Mouse (Mus musculus) intestine, postnatal 0 days (tissue): ENCODE measurements around the gene Grem2. TPM values are rescaled to one million over a fixed set of nuclear protein-coding genes. Genes with fewer than 3 reads are reported as not detected.

Source experiments
- ATAC-seq: fragments of 200-750 bp; cut with Nextera tagmentation; 2 replicates; pipeline ENCODE4 v1.8.0; 2017; ENCODE audit warnings: mild to moderate bottlenecking, moderate TSS enrichment, moderate library complexity
- H3K27ac ChIP-seq: fragments of 300-500 bp; sonication (generic); 2 replicates; pipeline ENCODE4 v1.5.1; 2014; ENCODE audit warnings: mild to moderate bottlenecking, low read depth, low read length, moderate library complexity
- H3K27me3 ChIP-seq: fragments of 300-500 bp; sonication (generic); replicated peaks from 2 replicates; pipeline ENCODE4 v1.6.1; 2014; ENCODE audit warnings: low read length, mixed read lengths; ENCODE audit not compliant: control insufficient read depth, insufficient read depth
- H3K36me3 ChIP-seq: fragments of 300-500 bp; sonication (generic); 2 replicates; pipeline ENCODE4 v1.6.1; 2014; ENCODE audit warnings: mild to moderate bottlenecking, moderate library complexity; ENCODE audit not compliant: control insufficient read depth, insufficient read depth
- H3K4me1 ChIP-seq: fragments of 300-500 bp; sonication (generic); replicated peaks from 2 replicates; pipeline ENCODE4 v1.6.1; 2014; ENCODE audit warnings: antibody characterized with exemption, low read length, mixed read lengths; ENCODE audit not compliant: control insufficient read depth, insufficient read depth
- H3K4me2 ChIP-seq: fragments of 300-500 bp; sonication (generic); replicated peaks from 2 replicates; pipeline ENCODE4 v1.6.1; 2014; ENCODE audit warnings: low read depth, mild to moderate bottlenecking, moderate library complexity
- H3K4me3 ChIP-seq: fragments of 300-500 bp; sonication (generic); 2 replicates; pipeline ENCODE4 v1.5.1; 2014; ENCODE audit warnings: low read depth, low read length
- H3K9ac ChIP-seq: fragments of 300-500 bp; sonication (generic); 2 replicates; pipeline ENCODE4 v1.6.1; 2014; ENCODE audit warnings: mild to moderate bottlenecking, low read depth, low read length
- H3K9me3 ChIP-seq: fragments of 300-500 bp; sonication (generic); 2 replicates; pipeline ENCODE4 v1.6.1; 2016; ENCODE audit warnings: mixed run types; ENCODE audit not compliant: control insufficient read depth
- CTCF ChIP-seq: sonication (generic); IDR thresholded peaks from 2 replicates; pipeline ENCODE4 v1.5.1; 2016; ENCODE audit warnings: low read depth, mild to moderate bottlenecking, control low read depth, antibody characterized with exemption, moderate library complexity
- WGBS: fragments of 180-500 bp; shearing (Covaris S2); extraction: QIAGEN DNeasy Blood & Tissue Kit; methylation state at CpG from one replicate; pipeline ENCODE4 v1.1.7; 2014; 5-methylcytosine and 5-hydroxymethylcytosine counted together
- polyA plus RNA-seq: library from polyadenylated mRNA; unstranded; fragments of >200 nt; fragmentation: Nextera tagmentation; extraction: Ambion mirVana; gene quantifications from 2 replicates; pipeline ENCODE4 v1.2.1, GENCODE M21; 2015

The Grem2 gene
- polyA plus RNA-seq, 1 experiment from 2014 or later: 2.3 TPM

- Histone ChIP-seq H3K4me3 (no peak overlapping the region), H3K36me3 (no peaks in the 10 kb centered on the region), H3K4me1 (no peaks in the 10 kb centered on the region), H3K9me3 (no peaks in the 10 kb centered on the region), H3K27me3 (no peaks in the 10 kb centered on the region), H3K27ac (no peak overlapping the region), H3K4me2 (no peak overlapping the region), H3K9ac (no peak overlapping the region)
- no peak for TF ChIP-seq CTCF
- ATAC-seq: no peak
- 94% methylated on average over 1 of the region's 1 CpGs for WGBS
These were observed 33.5 kb downstream of the Grem2 start for GRCm38 (mm10) chr1:174888073-174888472.

GRCm38 (mm10) chr1:174882496-174882895 lies 39.1 kb downstream of the Grem2 start:
- no peak overlapping the region for H3K4me2 ChIP-seq
- H3K9ac ChIP-seq: no peak overlapping the region
- H3K4me3 ChIP-seq: no peak overlapping the region
- no peaks in the 10 kb centered on the region for H3K4me1 ChIP-seq
- no peaks in the 10 kb centered on the region for H3K36me3 ChIP-seq
- TF ChIP-seq CTCF: no peak
- no peaks in the 10 kb centered on the region for H3K9me3 ChIP-seq
- no peaks in the 10 kb centered on the region for H3K27me3 ChIP-seq
- ATAC-seq: no peak
- no peak overlapping the region for H3K27ac ChIP-seq
- 79% methylated on average over 1 of the region's 1 CpGs for WGBS

- Histone ChIP-seq H3K4me3 (no peak overlapping the region), H3K36me3 (no peaks in the 10 kb centered on the region), H3K9me3 (no peaks in the 10 kb centered on the region), H3K9ac (no peak overlapping the region), H3K27ac (no peak overlapping the region), H3K4me1 (no peaks in the 10 kb centered on the region), H3K27me3 (no peaks in the 10 kb centered on the region), H3K4me2 (no peak overlapping the region)
- TF ChIP-seq CTCF: no peak
- no peak for ATAC-seq
- WGBS: 74% methylated on average over 4 of the region's 4 CpGs
These were observed 46.4 kb downstream of the Grem2 start for GRCm38 (mm10) chr1:174875173-174875572.

GRCm38 (mm10) chr1:174860407-174861118 lies 61.1 kb downstream of the Grem2 start:
- Histone ChIP-seq H3K9ac (no peak overlapping the region), H3K27me3 (no peaks in the 10 kb centered on the region), H3K27ac (no peak overlapping the region), H3K4me1 (no peaks in the 10 kb centered on the region), H3K4me2 (no peak overlapping the region), H3K9me3 (no peaks in the 10 kb centered on the region), H3K4me3 (no peak overlapping the region), H3K36me3 (no peaks in the 10 kb centered on the region)
- ATAC-seq: no peak
- WGBS: 80% methylated on average over 10 of the region's 10 CpGs
- no peak for TF ChIP-seq CTCF

GRCm38 (mm10) chr1:174856188-174856587 lies 65.4 kb downstream of the Grem2 start:
- H3K4me2 ChIP-seq: no peak overlapping the region
- H3K27ac ChIP-seq: no peak overlapping the region
- ATAC-seq: no peak
- no peaks in the 10 kb centered on the region for H3K9me3 ChIP-seq
- no peaks in the 10 kb centered on the region for H3K27me3 ChIP-seq
- no peak overlapping the region for H3K4me3 ChIP-seq
- 44% methylated on average over 2 of the region's 2 CpGs for WGBS
- no peaks in the 10 kb centered on the region for H3K36me3 ChIP-seq
- no peak overlapping the region for H3K9ac ChIP-seq
- TF ChIP-seq CTCF: no peak
- no peaks in the 10 kb centered on the region for H3K4me1 ChIP-seq

- Histone ChIP-seq H3K9ac (no peak overlapping the region), H3K27ac (no peak overlapping the region), H3K4me2 (no peak overlapping the region), H3K9me3 (no peaks in the 10 kb centered on the region), H3K27me3 (no peaks in the 10 kb centered on the region), H3K4me3 (no peak overlapping the region), H3K36me3 (no peaks in the 10 kb centered on the region), H3K4me1 (no peaks in the 10 kb centered on the region)
- no peak for TF ChIP-seq CTCF
- 85% methylated on average over 6 of the region's 6 CpGs for WGBS
- ATAC-seq: no peak
These were observed 76.8 kb downstream of the Grem2 start for GRCm38 (mm10) chr1:174844786-174845185.

- TF ChIP-seq CTCF: no peak
- H3K36me3 ChIP-seq: no peaks in the 10 kb centered on the region
- H3K9ac ChIP-seq: no peak overlapping the region
- no peak overlapping the region for H3K27ac ChIP-seq
- H3K4me3 ChIP-seq: no peak overlapping the region
- ATAC-seq: no peak
- H3K27me3 ChIP-seq: no peaks in the 10 kb centered on the region
- WGBS: 93% methylated on average over 21 of the region's 23 CpGs
- no peaks in the 10 kb centered on the region for H3K4me1 ChIP-seq
- H3K9me3 ChIP-seq: no peaks in the 10 kb centered on the region
- no peak overlapping the region for H3K4me2 ChIP-seq
These were observed 84.8 kb downstream of the Grem2 start for GRCm38 (mm10) chr1:174836861-174837260.
